Mouse (Mus musculus) c-Kit-positive CD71-negative TER-119-negative erythroid progenitor cells, embryonic 14.5 days (primary cell): ENCODE data around the gene Cnot10.

Experiments
- DNase-seq: peaks from one replicate; pipeline ENCODE4 v3.0.0-alpha.2; 2013; ENCODE audit warnings: low read depth

Gene Cnot10

GRCm38 (mm10) chr9:114639839-114640646, at the start of gene Cnot10:
TSS of gene Cnot10 (minus strand) at chr9:114640184.
- peak; percentile 99 for DNase-seq

- DNase-seq = no peak
Observed at GRCm38 (mm10) chr9:114688953-114689407, 49.0 kb upstream of the Cnot10 start.

- DNase-seq = peak; percentile 89
Observed at GRCm38 (mm10) chr9:114688252-114688952, 48.4 kb upstream of the Cnot10 start, which contains the start of gene Dync1li1. TSS of gene Dync1li1 (plus strand) at chr9:114688790.

GRCm38 (mm10) chr9:114687639-114688038, 47.7 kb upstream of the Cnot10 start:
- no peak for DNase-seq

- DNase-seq = no peak
Observed at GRCm38 (mm10) chr9:114686245-114686644, 46.3 kb upstream of the Cnot10 start.

GRCm38 (mm10) chr9:114682193-114682592, 42.2 kb upstream of the Cnot10 start:
- DNase-seq = no peak

- no peak for DNase-seq
Observed at GRCm38 (mm10) chr9:114680531-114680930, 40.5 kb upstream of the Cnot10 start.

- no peak for DNase-seq
Observed at GRCm38 (mm10) chr9:114679944-114680343, 40.0 kb upstream of the Cnot10 start.

GRCm38 (mm10) chr9:114678576-114678975, 38.6 kb upstream of the Cnot10 start:
- no peak for DNase-seq

- no peak for DNase-seq
Observed at GRCm38 (mm10) chr9:114673626-114674025, 33.6 kb upstream of the Cnot10 start.

GRCm38 (mm10) chr9:114672703-114673561, 32.9 kb upstream of the Cnot10 start:
- DNase-seq = no peak

- DNase-seq = no peak
Observed at GRCm38 (mm10) chr9:114671946-114672345, 32.0 kb upstream of the Cnot10 start.

- no peak for DNase-seq
Observed at GRCm38 (mm10) chr9:114669011-114669410, 29.0 kb upstream of the Cnot10 start.

- DNase-seq = no peak
Observed at GRCm38 (mm10) chr9:114668047-114668446, 28.1 kb upstream of the Cnot10 start.

- DNase-seq = no peak
Observed at GRCm38 (mm10) chr9:114666858-114667257, 26.9 kb upstream of the Cnot10 start.

GRCm38 (mm10) chr9:114663782-114664181, 23.8 kb upstream of the Cnot10 start:
- DNase-seq = no peak

GRCm38 (mm10) chr9:114661991-114662390, 22.0 kb upstream of the Cnot10 start:
- DNase-seq = no peak

- DNase-seq = no peak
Observed at GRCm38 (mm10) chr9:114660983-114661382, 21.0 kb upstream of the Cnot10 start.

- no peak for DNase-seq
Observed at GRCm38 (mm10) chr9:114660506-114660905, 20.5 kb upstream of the Cnot10 start.

GRCm38 (mm10) chr9:114656701-114657100, 16.7 kb upstream of the Cnot10 start:
- no peak for DNase-seq

GRCm38 (mm10) chr9:114655356-114655755, 15.4 kb upstream of the Cnot10 start:
- DNase-seq = no peak
